Mouse (Mus musculus): ENCODE data around the gene Arfgef3.

DNA sequence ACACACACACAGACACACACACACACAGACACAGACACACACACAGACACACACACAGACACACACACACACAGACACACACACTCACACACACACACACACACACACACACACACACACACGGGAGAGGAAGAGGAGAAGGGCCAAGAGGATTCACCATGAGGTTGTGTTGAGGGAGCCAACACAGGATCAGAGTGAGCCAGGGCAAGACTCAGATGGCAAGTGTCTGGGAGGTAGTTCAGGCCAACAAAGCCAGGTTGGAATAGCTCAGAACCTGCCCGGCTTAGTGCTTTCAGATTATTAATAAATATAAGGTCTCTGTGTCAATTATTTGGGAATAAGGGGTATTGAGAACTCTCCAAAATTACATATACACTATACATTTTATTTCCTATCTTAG lies 33.9 kb downstream of the Arfgef3 start:
- no peak for TF ChIP-seq CTCF (IDR thresholded peaks at IDR 0.05 in 2 of 3, conservative IDR thresholded peaks at IDR 0.05 in 1 of 3; ENCODE audit: control insufficient read depth in 1 of 3, insufficient read depth in 1 of 3, low read depth in 2 of 3, low read length in 3 of 3, poor library complexity in 1 of 3, severe bottlenecking in 1 of 3)
- no peak for TF ChIP-seq USF2 (IDR thresholded peaks at IDR 0.05; ENCODE audit: borderline replicate concordance in 1 of 2, insufficient read depth in 1 of 2, low read depth in 1 of 2, low read length in 2 of 2)
- TF ChIP-seq CHD1 (IDR thresholded peaks at IDR 0.05; ENCODE audit: low read depth, low read length) = no peak
- no peak for TF ChIP-seq POLR2A (IDR thresholded peaks at IDR 0.05; ENCODE audit: control insufficient read depth in 1 of 2, insufficient read depth in 1 of 2, low read depth in 1 of 2, low read length in 2 of 2, poor library complexity in 1 of 2)
- no peak for TF ChIP-seq MAZ (IDR thresholded peaks at IDR 0.05; ENCODE audit: low read depth, low read length)
- no peak for TF ChIP-seq POLR2AphosphoS5 (IDR thresholded peaks at IDR 0.05; ENCODE audit: borderline replicate concordance, low read depth, low read length)
- TF ChIP-seq MAFK (IDR thresholded peaks at IDR 0.05; ENCODE audit: borderline replicate concordance, low read depth, low read length) = no peak
- no peak for TF ChIP-seq E2F4 (IDR thresholded peaks at IDR 0.05; ENCODE audit: borderline replicate concordance, low read depth, low read length)
- no peak for TF ChIP-seq SIN3A (IDR thresholded peaks at IDR 0.05; ENCODE audit: low read length)

All from MEL (cell line).